Mouse (Mus musculus) A20 (cell line): Measurements from ENCODE around the gene Bnipl.

Experiments
- DNase-seq: peaks from one replicate; pipeline ENCODE4 v3.0.0-alpha.2; 2011; ENCODE audit warnings: low read depth, low spot score

The Bnipl gene

GRCm38 (mm10) chr3:95250783-95251424 is at the start of gene Bnipl:
Gene Bnipl, minus strand, starts transcription at chr3:95251193.
- DNase-seq: no peak

DNA sequence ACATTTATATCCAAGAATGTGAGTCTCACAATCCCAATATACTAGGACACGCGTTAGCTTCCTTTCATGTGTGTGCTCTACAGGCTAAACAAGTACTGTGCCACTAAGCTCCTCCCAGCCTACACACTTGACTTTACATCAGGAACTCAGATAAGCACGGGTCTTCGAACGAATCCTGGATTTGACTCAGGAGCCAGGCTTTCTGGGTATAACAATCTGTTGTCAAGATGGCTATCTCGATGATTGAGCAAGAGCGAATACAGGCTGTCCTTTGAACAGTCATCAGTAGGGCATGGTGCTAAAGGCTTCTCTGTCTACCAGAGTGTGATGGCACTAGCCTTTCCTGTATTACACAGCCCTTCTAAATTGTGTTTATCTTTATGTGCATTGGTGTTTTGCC is 47.0 kb upstream of the Bnipl start:
- DNase-seq: no peak

GRCm38 (mm10) chr3:95296103-95296469 is 45.1 kb upstream of the Bnipl start:
- peak; percentile 44 for DNase-seq

GRCm38 (mm10) chr3:95295321-95296102 is 44.5 kb upstream of the Bnipl start:
- DNase-seq: no peak

DNA sequence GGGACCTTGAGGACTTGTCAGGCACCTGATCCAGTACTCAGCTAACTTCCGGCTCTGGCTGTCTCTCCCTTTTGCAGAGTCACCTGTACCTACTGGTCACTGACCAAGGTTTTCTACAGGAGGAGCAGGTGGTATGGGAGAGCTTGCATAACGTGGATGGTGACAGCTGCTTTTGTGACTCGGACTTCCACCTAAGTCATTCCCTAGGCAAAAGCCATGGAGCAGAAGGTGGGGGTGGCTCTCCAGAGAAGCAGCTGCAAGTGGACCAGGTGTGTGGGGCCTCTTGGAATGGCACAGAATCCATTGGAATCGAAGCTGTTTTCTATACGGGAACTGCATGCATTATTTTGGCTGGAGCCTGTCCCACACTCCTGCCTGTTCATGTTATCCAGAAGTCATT is 43.7 kb upstream of the Bnipl start:
- DNase-seq: no peak

- DNase-seq: no peak
Observed at GRCm38 (mm10) chr3:95294316-95294715, 43.3 kb upstream of the Bnipl start.

DNA sequence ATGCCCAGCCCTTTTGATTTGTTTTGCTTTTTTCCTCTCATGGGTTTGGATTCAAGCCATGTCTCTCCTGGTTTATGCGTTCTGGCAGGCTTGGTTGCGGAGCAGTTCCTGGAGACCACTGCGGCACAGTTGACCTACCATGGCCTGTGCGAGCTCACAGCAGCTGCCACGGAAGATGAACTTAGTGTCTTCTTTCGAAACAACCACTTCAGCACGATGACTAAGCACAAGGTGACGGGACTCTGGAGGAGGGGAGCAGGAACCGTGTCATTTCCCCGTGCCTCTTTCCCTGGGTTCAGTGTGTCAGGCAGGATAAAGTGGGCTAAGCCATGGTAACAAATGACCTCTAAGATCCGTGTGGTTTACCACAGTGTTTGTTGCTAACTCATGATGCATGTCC is 42.5 kb upstream of the Bnipl start:
- DNase-seq: no peak

DNA sequence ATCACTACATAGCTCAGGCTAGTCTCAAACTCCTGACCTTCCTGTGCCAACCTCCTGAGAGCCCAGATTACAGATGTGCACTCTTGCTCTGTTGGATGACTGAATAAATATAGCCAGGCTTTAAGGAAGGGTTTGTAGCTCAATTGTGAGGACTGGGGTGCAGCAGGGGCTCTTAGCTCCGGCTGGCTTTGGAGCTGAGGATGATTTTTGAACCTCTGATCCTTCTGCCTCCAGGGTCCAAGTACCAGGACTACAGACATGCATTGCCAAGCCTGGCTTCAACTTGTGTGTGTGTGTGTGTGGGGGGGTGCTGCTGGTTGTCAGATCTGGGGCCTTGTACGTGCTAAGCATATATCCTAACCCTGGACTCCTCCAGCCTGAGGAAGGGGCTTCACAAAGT is 41.9 kb upstream of the Bnipl start:
- DNase-seq: no peak

DNA sequence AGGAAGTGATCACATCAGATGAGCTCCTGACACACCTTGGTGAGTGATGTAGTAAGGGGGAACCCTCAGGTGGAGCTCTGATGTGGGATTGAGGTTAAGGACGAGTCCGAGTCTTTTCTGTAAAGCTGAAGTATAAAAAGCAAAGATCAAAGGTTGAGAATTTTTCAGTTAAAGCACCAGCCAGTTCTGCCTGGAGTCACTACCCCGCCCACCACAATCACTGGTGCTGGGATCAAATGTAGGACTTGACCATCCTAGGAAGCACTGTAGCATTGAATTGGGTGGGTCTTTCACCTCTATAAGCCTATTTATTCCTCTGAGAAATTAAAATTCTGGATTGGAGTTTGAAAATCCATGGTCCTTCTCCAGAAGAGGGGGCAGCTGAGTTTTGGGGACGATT is 40.0 kb upstream of the Bnipl start:
- no peak for DNase-seq

DNA sequence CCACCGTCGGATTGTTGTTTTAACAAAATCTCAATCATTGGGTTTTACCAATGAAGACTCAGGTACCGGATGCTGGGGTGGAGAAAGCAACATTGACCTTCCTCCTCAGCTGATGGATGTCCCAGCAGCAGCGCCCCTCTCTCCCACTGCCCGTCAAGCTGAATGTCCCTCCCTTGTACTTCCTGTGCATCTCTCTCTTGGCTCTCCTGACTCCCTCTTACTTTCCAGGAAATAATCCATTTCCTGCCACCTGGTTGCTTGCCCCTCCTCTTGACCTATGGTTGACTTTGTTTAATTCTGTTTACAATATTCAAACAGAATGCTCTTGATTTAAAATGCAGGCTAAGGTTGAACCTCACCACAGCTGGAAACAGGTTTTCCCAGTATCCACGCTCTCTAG is 39.2 kb upstream of the Bnipl start:
- no peak for DNase-seq

GRCm38 (mm10) chr3:95289419-95289818 is 38.4 kb upstream of the Bnipl start:
- no peak for DNase-seq

DNA sequence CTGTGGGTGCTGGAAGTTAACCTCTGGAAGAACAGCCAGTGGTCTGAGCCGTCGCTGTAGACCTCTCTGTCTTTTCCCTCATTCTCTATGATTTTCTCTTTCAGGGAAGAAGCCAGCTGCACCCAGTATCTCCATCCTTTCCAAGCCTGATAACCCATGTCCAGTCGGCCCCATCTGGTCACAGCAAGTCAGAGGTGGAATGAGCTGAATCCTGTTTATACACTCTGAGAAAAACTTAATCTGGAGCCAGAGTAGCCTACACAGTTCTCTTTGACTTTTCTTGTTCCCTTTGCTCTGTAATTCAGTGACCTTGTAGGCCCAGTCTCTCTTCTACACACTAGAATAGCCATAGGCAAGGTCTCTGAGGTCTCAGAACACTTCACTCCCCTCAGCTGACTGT is 36.5 kb upstream of the Bnipl start:
- DNase-seq: no peak

DNA sequence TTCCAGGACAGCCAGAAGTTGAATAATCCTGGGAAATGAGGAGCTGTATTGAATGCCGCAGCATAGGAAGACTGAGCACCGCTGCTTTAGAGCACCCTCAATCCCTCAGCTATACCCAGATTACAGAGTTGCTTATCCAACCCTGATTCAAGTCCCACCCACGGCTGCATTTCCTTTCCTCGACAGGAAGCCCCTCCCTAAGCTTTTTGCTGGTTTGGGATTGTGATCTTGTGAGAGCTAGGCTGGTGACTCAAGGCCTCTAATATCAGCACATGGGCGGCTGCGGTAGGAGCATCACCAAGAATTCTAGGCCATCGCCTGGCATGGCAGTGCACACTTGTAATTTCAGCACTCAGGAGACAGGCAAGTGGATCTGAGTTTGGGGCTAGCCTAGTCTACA is 35.5 kb upstream of the Bnipl start:
- no peak for DNase-seq

GRCm38 (mm10) chr3:95286011-95286410 is 35.0 kb upstream of the Bnipl start:
- no peak for DNase-seq

DNA sequence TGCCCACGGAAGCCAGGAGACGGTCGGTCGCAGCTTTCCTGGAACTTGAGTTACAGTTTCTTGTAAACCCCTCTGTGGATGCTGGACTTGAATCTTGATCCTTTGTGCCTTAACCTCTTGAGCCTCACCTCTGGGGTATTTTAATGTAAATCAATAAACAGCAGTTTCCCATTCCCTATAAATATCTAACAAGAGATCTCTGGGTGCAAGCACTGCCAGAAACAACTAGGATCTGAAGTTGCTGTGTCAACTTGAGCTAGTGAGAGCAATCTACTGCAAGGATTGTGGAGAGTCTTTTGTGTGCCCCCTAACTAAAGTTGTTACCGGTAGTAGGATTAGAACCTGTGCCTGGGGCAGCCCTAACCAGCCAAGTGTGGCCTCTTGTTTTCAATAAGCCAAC is 34.4 kb upstream of the Bnipl start:
- no peak for DNase-seq

DNA sequence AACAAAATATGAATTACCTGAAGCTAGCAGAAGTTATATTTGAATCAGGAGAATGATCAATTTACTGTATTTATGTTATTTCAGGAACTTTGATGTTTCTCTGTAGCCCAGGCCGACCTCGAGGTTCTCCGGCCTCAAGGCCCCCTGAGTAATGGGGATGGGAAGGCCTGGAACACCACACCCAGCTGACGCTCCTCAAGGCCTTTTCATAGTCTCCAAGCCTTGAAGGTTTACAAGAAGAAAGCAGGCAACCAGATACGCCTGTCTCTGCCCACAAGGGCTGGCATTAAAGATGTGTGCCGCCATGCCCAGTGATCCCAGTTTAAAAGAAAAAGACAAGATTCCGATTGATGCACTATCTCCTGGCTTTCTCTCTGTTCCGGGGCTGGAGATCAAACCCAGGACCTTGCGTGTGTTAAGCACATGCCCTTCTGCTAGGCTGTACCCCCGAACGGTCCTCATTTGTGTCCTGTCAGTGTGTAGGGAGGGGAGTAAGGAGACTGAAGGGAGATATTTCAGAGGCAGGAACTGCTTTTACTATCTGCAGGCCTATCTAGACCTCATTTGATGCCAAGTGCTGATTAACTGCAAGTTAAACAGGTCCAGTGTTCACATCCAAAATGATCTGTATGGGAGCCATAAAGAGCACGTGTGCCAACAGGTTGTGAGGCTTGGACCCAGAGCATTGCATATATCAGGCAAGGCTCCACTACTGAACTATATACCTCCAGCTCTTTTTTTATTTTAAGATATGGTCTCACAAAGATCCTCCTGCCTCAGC is 33.7 kb upstream of the Bnipl start:
- DNase-seq: no peak

- no peak for DNase-seq
Observed at GRCm38 (mm10) chr3:95284062-95284461, 33.1 kb upstream of the Bnipl start.

DNA sequence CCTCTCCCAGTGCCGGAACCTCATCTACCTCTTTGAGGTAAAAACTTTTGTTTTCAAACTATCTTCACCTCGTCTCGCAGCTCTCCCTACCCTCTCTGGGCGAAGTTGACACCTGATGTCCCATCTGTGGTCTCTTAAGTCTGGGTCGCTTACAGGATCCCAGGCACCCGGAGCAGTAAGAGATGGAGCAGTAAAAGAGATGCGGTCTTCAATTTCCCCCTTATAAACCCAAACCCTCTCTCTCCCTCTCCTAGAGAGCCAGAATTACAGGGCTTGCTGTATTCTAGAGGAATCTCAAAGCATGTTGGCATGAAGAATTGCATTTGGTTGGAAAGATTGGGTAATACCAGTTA is 32.6 kb upstream of the Bnipl start:
- DNase-seq: no peak

DNA sequence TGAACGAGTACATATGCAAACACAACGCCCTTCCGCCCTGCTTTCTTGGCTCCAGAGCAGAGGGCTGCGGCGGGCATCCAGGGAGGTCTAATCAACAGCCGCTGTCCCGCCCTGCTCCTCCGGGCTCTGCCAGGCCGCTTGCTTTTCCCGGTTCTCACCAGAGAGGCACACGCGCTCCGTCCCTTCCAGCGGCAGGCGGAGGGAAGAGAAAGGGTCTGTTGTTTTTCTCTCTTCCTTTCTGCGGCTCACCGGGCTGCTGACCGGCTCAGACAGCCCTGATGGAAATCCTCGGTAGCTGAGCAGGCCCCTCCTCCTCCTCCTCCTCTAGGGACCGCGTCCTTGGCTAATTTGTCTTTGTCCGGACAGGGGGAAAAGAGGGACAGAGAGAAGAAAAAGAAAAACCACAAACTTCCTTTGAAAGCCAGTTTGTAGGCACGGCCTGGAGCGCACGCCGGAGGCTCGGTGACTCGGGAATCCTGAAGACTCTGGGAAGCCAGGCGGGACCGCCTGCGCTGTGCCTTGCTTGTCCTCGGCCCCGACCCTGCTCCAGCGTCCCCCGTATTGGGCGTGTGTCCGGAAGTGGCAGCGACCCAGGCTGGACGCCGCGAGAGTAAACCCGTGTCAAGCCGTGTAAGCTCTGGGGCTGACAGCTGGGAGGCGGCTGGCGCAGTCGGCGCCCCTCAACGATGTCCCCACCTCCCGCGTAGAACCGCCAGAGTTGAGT is 32.0 kb upstream of the Bnipl start:
- DNase-seq: peak; percentile 81

DNA sequence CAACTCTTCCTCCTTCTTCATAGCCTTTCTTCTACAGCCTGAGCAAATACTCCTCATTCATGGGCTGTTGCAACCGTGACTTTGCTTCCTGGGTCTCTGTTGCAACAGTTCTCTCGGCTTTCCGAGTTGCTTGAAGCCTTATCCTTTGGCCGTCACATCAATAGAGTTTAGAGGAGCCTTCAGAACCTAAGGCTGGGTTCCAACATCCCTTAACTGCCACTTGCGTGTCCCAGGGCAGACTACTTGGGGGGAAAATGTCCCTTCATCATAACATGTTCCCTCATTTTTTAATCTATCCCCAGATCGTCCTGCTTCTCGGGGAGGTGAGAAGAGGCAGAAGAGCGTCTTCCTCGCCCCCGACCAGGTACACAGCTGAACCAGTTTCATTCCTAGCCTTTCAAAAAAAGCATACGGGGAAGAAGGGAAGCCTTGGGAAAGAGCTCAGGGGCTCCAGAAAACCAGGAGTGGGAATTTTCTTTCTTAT is 31.4 kb upstream of the Bnipl start:
- peak; percentile 75 for DNase-seq

DNA sequence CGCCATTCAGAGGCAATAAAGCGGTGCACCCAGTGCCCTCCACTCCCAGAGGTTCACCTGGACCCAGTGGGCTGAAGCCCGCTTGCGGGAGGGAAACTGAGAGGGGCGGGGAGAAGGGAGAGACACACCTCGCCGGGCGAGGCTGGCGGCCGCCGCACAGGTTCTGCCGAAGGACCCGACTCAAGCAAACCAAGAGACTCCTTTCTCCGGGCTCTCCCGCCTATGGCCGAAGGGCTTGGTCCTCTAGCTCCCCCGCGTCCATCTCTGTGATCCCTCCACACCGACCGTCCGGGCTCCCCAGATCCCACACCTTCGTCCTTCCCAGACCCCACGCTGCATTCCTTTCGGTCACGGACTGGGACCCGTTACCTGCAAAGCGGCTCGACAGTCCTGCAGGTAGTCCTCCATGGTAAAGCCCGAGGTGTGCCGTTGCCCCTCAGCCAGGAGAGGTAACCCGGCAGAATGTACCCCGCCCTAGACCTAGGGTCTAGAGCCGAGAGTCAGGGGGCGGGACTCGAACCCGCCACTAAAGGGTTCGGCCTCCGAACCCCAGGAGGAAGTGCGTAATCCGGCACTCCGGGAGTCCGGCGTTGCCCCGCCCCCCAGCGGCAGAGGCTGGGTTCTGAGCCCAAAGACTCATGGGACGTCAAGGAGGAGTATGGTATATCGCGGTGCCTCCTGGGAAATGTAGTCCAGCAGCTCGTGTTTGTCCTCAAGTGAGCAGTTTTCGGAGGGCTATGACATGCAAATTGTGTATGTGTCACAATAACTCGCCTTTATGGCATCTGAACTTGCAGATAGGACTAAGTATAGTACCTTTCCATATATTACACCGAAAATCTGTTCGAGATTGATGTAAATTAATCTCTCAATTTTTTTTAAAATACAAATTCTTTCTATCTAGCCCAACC is 30.5 kb upstream of the Bnipl start, which contains the start of the genes Mindy1 and Prune1:
Mindy1 (plus strand) TSS at position 130 of the 911 bp plus-strand sequence.
Prune1 (minus strand) TSS at position 861 of the 911 bp plus-strand sequence.
- peak; percentile 99 for DNase-seq
